Mouse (Mus musculus): ENCODE measurements around the gene Nfatc3. TPM values are rescaled to one million over a fixed set of nuclear protein-coding genes. Genes with fewer than 3 reads are reported as not detected.

Nfatc3 gene
- total RNA-seq, 2 experiments from 2014 or later: 12.1 to 13.4 TPM

- intact Hi-C loops (cut with DNase I): no loop called here
- no peak for DNase-seq (ENCODE audit: extremely low spot score in 1 of 2, low spot score in 2 of 2)
- Histone ChIP-seq H3K27ac (no peak overlapping the region), H3K4me3 (no peak overlapping the region)
- TF ChIP-seq CTCF (IDR thresholded peaks at IDR 0.05): no peak
Measured at GRCm38 (mm10) chr8:106043055-106043454, 15.6 kb upstream of the Nfatc3 start.

GRCm38 (mm10) chr8:106044151-106044550, 14.5 kb upstream of the Nfatc3 start:
- intact Hi-C loops (cut with DNase I): no loop called here
- Histone ChIP-seq H3K27ac (no peak overlapping the region), H3K4me3 (no peak overlapping the region)
- TF ChIP-seq CTCF (IDR thresholded peaks at IDR 0.05): no peak
- DNase-seq (ENCODE audit: extremely low spot score in 1 of 2, low spot score in 2 of 2): no peak

- no peak for TF ChIP-seq CTCF (IDR thresholded peaks at IDR 0.05)
- intact Hi-C loops (cut with DNase I): no loop called here
- H3K27ac ChIP-seq: no peak overlapping the region
- no peak overlapping the region for H3K4me3 ChIP-seq
- DNase-seq (ENCODE audit: extremely low spot score in 1 of 2, low spot score in 2 of 2): no peak
Measured at GRCm38 (mm10) chr8:106046872-106047559, 11.6 kb upstream of the Nfatc3 start.

- TF ChIP-seq CTCF (IDR thresholded peaks at IDR 0.05): no peak
- Histone ChIP-seq H3K4me3 (no peak overlapping the region), H3K27ac (no peak overlapping the region)
- intact Hi-C loops (cut with DNase I): no loop called here
- DNase-seq (ENCODE audit: extremely low spot score in 1 of 2, low spot score in 2 of 2): no peak
Measured at GRCm38 (mm10) chr8:106047854-106048630, 10.6 kb upstream of the Nfatc3 start.

- no peak overlapping the region for H3K27ac ChIP-seq
- TF ChIP-seq CTCF (IDR thresholded peaks at IDR 0.05): no peak
- intact Hi-C loops (cut with DNase I): no loop called here
Measured at GRCm38 (mm10) chr8:106049840-106050239, 8.8 kb upstream of the Nfatc3 start.

GRCm38 (mm10) chr8:106051068-106051467, 7.6 kb upstream of the Nfatc3 start:
- intact Hi-C loops (cut with DNase I): no loop called here
- Histone ChIP-seq H3K4me3 (no peak overlapping the region), H3K27ac (no peak overlapping the region)
- no peak for TF ChIP-seq CTCF (IDR thresholded peaks at IDR 0.05)
- DNase-seq (ENCODE audit: extremely low spot score in 1 of 2, low spot score in 2 of 2): no peak

More at GRCm38 (mm10) chr8:106049840-106050239, 8.8 kb upstream of the Nfatc3 start:
- H3K4me3 ChIP-seq: no peak overlapping the region
- DNase-seq (ENCODE audit: extremely low spot score in 1 of 2, low spot score in 2 of 2): no peak

- Histone ChIP-seq H3K27ac (no peak overlapping the region), H3K4me3 (no peak overlapping the region)
- DNase-seq (ENCODE audit: extremely low spot score in 1 of 2, low spot score in 2 of 2): no peak
- TF ChIP-seq CTCF (IDR thresholded peaks at IDR 0.05): no peak
- intact Hi-C loops (cut with DNase I): no loop called here
Measured at GRCm38 (mm10) chr8:106052510-106053089, 6.0 kb upstream of the Nfatc3 start.

GRCm38 (mm10) chr8:106054190-106054811, 4.3 kb upstream of the Nfatc3 start:
- no peak for DNase-seq (ENCODE audit: extremely low spot score in 1 of 2, low spot score in 2 of 2)
- intact Hi-C loops (cut with DNase I): no loop called here
- H3K4me3 ChIP-seq: no peak overlapping the region
- no peak for TF ChIP-seq CTCF (IDR thresholded peaks at IDR 0.05)
- H3K27ac ChIP-seq: no peak overlapping the region

GRCm38 (mm10) chr8:106055038-106055437, 3.6 kb upstream of the Nfatc3 start:
- intact Hi-C loops (cut with DNase I): no loop called here
- no peak for TF ChIP-seq CTCF (IDR thresholded peaks at IDR 0.05)

GRCm38 (mm10) chr8:106056455-106056982, 2.1 kb upstream of the Nfatc3 start:
- no peak for TF ChIP-seq CTCF (IDR thresholded peaks at IDR 0.05)
- intact Hi-C loops (cut with DNase I): no loop called here
- no peak overlapping the region for H3K4me3 ChIP-seq
- H3K27ac ChIP-seq: no peak overlapping the region
- no peak for DNase-seq (ENCODE audit: extremely low spot score in 1 of 2, low spot score in 2 of 2)

More at GRCm38 (mm10) chr8:106055038-106055437, 3.6 kb upstream of the Nfatc3 start:
- H3K27ac ChIP-seq: no peak overlapping the region
- no peak for DNase-seq (ENCODE audit: extremely low spot score in 1 of 2, low spot score in 2 of 2)
- no peak overlapping the region for H3K4me3 ChIP-seq

GRCm38 (mm10) chr8:106059613-106060371, 1.2 kb downstream of the Nfatc3 start:
- Histone ChIP-seq H3K27ac (peak overlapping the region; percentile 82), H3K4me3 (peak overlapping the region; percentile 89)
- TF ChIP-seq CTCF (IDR thresholded peaks at IDR 0.05): no peak
- intact Hi-C loops (cut with DNase I): no loop called here
- no peak for DNase-seq (ENCODE audit: extremely low spot score in 1 of 2, low spot score in 2 of 2)
